Mouse (Mus musculus) heart, embryonic 14.5 days (tissue): ENCODE results near the gene Heph. TPM values are rescaled to one million over a fixed set of nuclear protein-coding genes. Genes with fewer than 3 reads are reported as not detected.

Experiments used
- polyA plus RNA-seq: library from polyadenylated mRNA; unstranded; fragments of >200 nt; fragmentation: Nextera tagmentation; extraction: Ambion mirVana; gene quantifications from 2 replicates; pipeline ENCODE4 v1.2.1, GENCODE M21; 2014

Gene Heph
- polyA plus RNA-seq, 1 experiment from 2014 or later, result 16.8 TPM

Other genes with a start within 250 kb of the Heph start
- 0.19 and 0.73 TPM in 2 replicates for gene Vsig4, start 161.9 kb upstream of the Heph start, polyA plus RNA-seq
- 0.30 TPM in 1 of 2 replicates, not detected in the other for gene Hsf3, start 935 bp downstream of the Heph start, polyA plus RNA-seq